Mouse (Mus musculus) cortical plate, adult 2 months (tissue): Measurements from ENCODE around the gene Maml3.

ENCODE experiments used
- CTCF ChIP-seq: fragments of 200-500 bp; IDR thresholded peaks from 2 replicates; pipeline ENCODE4 v1.5.1; 2011; ENCODE audit warnings: mild to moderate bottlenecking, control low read depth, low read length; ENCODE audit not compliant: insufficient read depth; ENCODE audit errors: extremely low read depth
- POLR2A ChIP-seq: fragments of 200-500 bp; IDR thresholded peaks from 2 replicates; pipeline ENCODE4 v1.6.1; 2011; ENCODE audit warnings: mild to moderate bottlenecking, low read length, control low read depth; ENCODE audit not compliant: insufficient read depth; ENCODE audit errors: extremely low read depth

DNA sequence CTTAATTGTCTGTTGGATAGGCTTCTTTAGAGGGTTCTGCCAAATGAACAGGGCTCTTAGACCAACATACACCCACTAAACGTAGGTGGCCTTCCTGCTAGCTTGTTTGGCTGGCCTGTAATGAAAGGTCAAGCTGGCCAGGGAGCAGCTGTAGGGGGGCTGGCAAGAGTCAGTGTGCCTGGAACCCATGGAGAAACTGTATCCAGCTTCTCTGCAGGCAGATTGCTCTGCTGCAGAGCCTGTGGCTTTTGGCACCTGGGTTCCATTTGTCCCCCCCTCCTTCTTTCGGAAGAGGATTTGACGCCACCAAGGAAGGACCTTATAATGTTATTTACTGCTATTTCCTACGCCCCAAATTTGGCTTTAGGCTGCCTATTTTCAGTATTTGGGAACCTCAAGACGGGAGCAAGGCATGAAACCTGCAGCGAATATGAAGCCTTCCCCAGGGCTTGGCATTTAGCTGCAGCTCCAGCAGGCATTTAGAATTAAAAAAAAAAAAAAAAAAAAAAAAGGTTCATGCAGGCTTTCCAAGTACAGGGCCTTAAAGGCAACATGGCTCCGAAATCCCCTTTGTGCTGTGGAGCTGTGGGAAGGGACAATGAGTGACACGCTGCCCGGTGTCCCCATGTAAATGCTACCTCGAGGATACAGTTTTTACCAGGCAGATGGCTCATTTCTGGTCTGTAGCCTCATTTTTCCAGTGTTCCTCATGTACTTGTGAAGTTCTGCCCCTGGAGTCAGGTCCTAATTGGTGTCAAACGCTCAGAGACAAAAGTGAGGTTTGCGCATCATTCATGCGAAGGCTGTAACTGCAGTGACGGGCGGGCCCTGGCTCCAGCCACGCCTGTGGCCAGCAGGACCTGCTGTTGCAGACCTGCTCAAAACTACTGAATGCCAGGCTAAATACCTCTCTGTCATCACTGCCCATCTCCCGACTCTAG, 356.2 kb downstream of the Maml3 start:
- TF ChIP-seq POLR2A (no peak), CTCF (no peak)
